Mouse (Mus musculus) left cerebral cortex, postnatal 10 days (tissue): ENCODE measurements at regions not wholly inside any gene's neighbourhood (a gene's known extent, or its start where the extent isn't known, plus 50 kb on each side); places are given as distances from the start of the nearest gene placed in this dataset.

Experiments
- DNase-seq, 2 experiments: peaks; one replicate each; pipeline ENCODE4 v3.0.0; 2021 to 2022; ENCODE audit warnings: low spot score in 2 of 2, mixed read lengths in 1 of 2; ENCODE audit errors: extremely low spot score in 1 of 2
- intact Hi-C: fragments of 180-260 bp; cut with DNase I; formaldehyde crosslinking; loops from one replicate; pipeline ENCODE4 v1.15.1; 2025

- intact Hi-C loops = no loop called here
- DNase-seq = no peak
Observed at GRCm38 (mm10) chr2:139055249-139055648, 438.5 kb upstream of the Sptlc3 start.

GRCm38 (mm10) chr2:139069276-139069961 is 424.3 kb upstream of the Sptlc3 start:
- DNase-seq = no peak
- intact Hi-C loops = no loop called here

GRCm38 (mm10) chr2:139071690-139072089 is 422.0 kb upstream of the Sptlc3 start:
- no peak for DNase-seq
- intact Hi-C loops = no loop called here

GRCm38 (mm10) chr2:139093487-139094066 is 400.1 kb upstream of the Sptlc3 start:
- intact Hi-C loops = no loop called here
- no peak for DNase-seq

- intact Hi-C loops = no loop called here
- DNase-seq = no peak
Observed at GRCm38 (mm10) chr2:139111669-139112068, 382.0 kb upstream of the Sptlc3 start.

- DNase-seq = no peak
- intact Hi-C loops = no loop called here
Observed at GRCm38 (mm10) chr2:139114523-139114922, 379.2 kb upstream of the Sptlc3 start.

GRCm38 (mm10) chr2:139120905-139121304 is 372.8 kb upstream of the Sptlc3 start:
- intact Hi-C loops = no loop called here
- DNase-seq = no peak

GRCm38 (mm10) chr2:139132121-139132520 is 361.6 kb upstream of the Sptlc3 start:
- DNase-seq = no peak
- intact Hi-C loops = loop anchor here (10.0 kb wide), 1 partner anchor 1097 kb away; no protein-coding TSS in a partner anchor

GRCm38 (mm10) chr2:139147004-139147403 is 346.7 kb upstream of the Sptlc3 start:
- intact Hi-C loops = no loop called here
- no peak for DNase-seq

- peak; percentile 7 to 26 for DNase-seq
- intact Hi-C loops = no loop called here
Observed at GRCm38 (mm10) chr2:139179641-139180040, 314.1 kb upstream of the Sptlc3 start.

GRCm38 (mm10) chr2:139198281-139198680 is 295.4 kb upstream of the Sptlc3 start:
- intact Hi-C loops = no loop called here

GRCm38 (mm10) chr2:139207649-139208048 is 286.1 kb upstream of the Sptlc3 start:
- peak in 1 of 2 experiments; percentile 29 for DNase-seq
- intact Hi-C loops = no loop called here

More at GRCm38 (mm10) chr2:139198281-139198680, 295.4 kb upstream of the Sptlc3 start:
- DNase-seq = no peak

GRCm38 (mm10) chr2:139220757-139221400 is 272.8 kb upstream of the Sptlc3 start:
- DNase-seq = peak; percentile 11 to 18
- intact Hi-C loops = no loop called here

- DNase-seq = no peak
- intact Hi-C loops = no loop called here
Observed at GRCm38 (mm10) chr2:139230453-139230852, 263.3 kb upstream of the Sptlc3 start.

GRCm38 (mm10) chr2:139250138-139250537 is 243.6 kb upstream of the Sptlc3 start:
- no peak for DNase-seq
- intact Hi-C loops = no loop called here

- intact Hi-C loops = no loop called here
Observed at GRCm38 (mm10) chr2:139267119-139267518, 226.6 kb upstream of the Sptlc3 start.

GRCm38 (mm10) chr2:139276581-139276980 is 217.1 kb upstream of the Sptlc3 start:
- intact Hi-C loops = no loop called here
- no peak for DNase-seq

More at GRCm38 (mm10) chr2:139267119-139267518, 226.6 kb upstream of the Sptlc3 start:
- peak in 1 of 2 experiments; percentile 27 for DNase-seq

GRCm38 (mm10) chr2:139277571-139277970 is 216.1 kb upstream of the Sptlc3 start:
- intact Hi-C loops = no loop called here
- DNase-seq = no peak

- DNase-seq = no peak
- intact Hi-C loops = no loop called here
Observed at GRCm38 (mm10) chr2:139281056-139281455, 212.7 kb upstream of the Sptlc3 start.

GRCm38 (mm10) chr2:139284315-139284714 is 209.4 kb upstream of the Sptlc3 start:
- intact Hi-C loops = no loop called here
- no peak for DNase-seq
